Mouse (Mus musculus): Measurements from ENCODE around the gene Rpp25.

DNA sequence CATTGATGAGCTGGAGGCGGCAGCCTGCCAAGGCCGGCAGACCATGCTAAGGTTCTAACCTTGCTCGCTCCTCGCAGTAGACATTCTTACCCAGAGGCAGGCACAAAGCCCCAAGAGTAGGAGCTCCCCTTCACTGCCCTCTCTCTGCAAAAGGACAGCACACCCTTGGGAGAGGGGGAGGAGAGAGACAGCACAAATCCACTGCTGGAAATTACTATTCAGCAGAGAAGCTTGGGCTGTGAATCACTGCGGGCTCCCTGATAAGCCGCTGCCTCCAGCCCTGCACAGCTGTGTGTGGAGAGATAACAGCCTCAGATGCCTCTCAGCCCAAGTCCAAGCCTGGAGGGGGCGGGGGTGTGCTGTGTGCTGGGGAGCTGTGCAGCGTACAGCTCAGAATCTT, 1.9 kb downstream of the Rpp25 start:
- no peak for TF ChIP-seq CTCF (IDR thresholded peaks at IDR 0.05; ENCODE audit: extremely low read depth, insufficient read depth, insufficient read length, insufficient replicate concordance)
- TF ChIP-seq POLR2A (IDR thresholded peaks at IDR 0.05; ENCODE audit: low read depth, low read length) = no peak
